Mouse (Mus musculus): ENCODE data around the gene Cep135. TPM values are rescaled to one million over a fixed set of nuclear protein-coding genes. Genes with fewer than 3 reads are reported as not detected.

Gene Cep135
- 2.2 and 2.7 TPM in 2 replicates for polyA plus RNA-seq (2015; fragmentation: Nextera tagmentation; extraction: Ambion mirVana)

GRCm38 (mm10) chr5:76588551-76589283 is at the start of gene Cep135:
Cep135 (plus strand) TSS chr5:76588698.
- no peaks in the 10 kb centered on the region for H3K27me3 ChIP-seq (ENCODE audit: insufficient read depth, low read length)
- peak within 1 kb of the TSS; percentile 93 for H3K27ac ChIP-seq (ENCODE audit: low read depth)
- DNase-seq (peak; percentile 94), ATAC-seq (peak; percentile 99)
- no peaks in the 10 kb centered on the region for H3K9me3 ChIP-seq (ENCODE audit: low read length)
- peak within 1 kb of the TSS; percentile 89 for H3K9ac ChIP-seq (replicated peaks)
- peak within 1 kb of the TSS; percentile 91 for H3K4me3 ChIP-seq (ENCODE audit: low read depth, low read length)
- peaks cover 4% of the 10 kb centered on the region for H3K4me1 ChIP-seq (ENCODE audit: insufficient read depth)
- peaks cover 20% of the 10 kb centered on the region for H3K36me3 ChIP-seq (replicated peaks; ENCODE audit: insufficient read depth, low read length)
- 3% methylated on average over 87 of the region's 92 CpGs for WGBS (ENCODE audit: insufficient replicate concordance)
- no peak for TF ChIP-seq EP300 (IDR thresholded peaks at IDR 0.05; ENCODE audit: low read depth)
- TF ChIP-seq CTCF (IDR thresholded peaks at IDR 0.05; ENCODE audit: low read depth), result peak; percentile 89
- H3K4me2 ChIP-seq (ENCODE audit: low read depth, low read length), result peak within 1 kb of the TSS; percentile 71

DNA sequence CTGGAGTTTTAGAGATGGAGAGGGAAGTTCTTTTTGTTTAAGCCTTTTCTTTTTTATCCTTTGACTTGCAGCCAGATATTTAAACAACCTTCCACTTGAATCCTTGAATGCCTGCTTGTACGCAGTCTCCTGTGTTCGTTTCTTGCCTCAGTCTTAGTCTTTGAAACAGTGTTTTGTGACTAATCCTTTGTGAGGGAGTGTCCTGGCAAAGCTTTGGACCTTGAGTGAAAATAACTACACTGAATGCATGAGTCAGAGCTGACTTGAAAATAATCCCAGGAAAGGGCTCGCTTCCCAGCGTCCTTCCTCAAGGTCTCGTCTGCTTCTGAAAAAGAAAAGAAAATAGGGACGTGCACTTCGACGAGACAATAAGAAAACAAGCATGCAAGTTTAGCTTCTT is 48.3 kb upstream of the Cep135 start:
- Histone ChIP-seq H3K4me3 (ENCODE audit: low read depth, low read length) (no peak overlapping the region), H3K27me3 (ENCODE audit: insufficient read depth, low read length) (no peaks in the 10 kb centered on the region), H3K4me2 (ENCODE audit: low read depth, low read length) (no peak overlapping the region), H3K36me3 (replicated peaks; ENCODE audit: insufficient read depth, low read length) (peaks cover 52% of the 10 kb centered on the region), H3K4me1 (ENCODE audit: insufficient read depth) (no peaks in the 10 kb centered on the region), H3K9ac (replicated peaks) (no peak overlapping the region), H3K27ac (ENCODE audit: low read depth) (no peak overlapping the region), H3K9me3 (ENCODE audit: low read length) (no peaks in the 10 kb centered on the region)
- 84% methylated on average over 8 of the region's 8 CpGs for WGBS (ENCODE audit: insufficient replicate concordance)
- no peak for TF ChIP-seq EP300 (IDR thresholded peaks at IDR 0.05; ENCODE audit: low read depth)
- TF ChIP-seq CTCF (IDR thresholded peaks at IDR 0.05; ENCODE audit: low read depth), result no peak
- no peak for DNase-seq
- no peak for ATAC-seq

- peak; percentile 59 for TF ChIP-seq CTCF (IDR thresholded peaks at IDR 0.05; ENCODE audit: low read depth)
- TF ChIP-seq EP300 (IDR thresholded peaks at IDR 0.05; ENCODE audit: low read depth), result no peak
- DNase-seq (no peak), ATAC-seq (no peak)
- Histone ChIP-seq H3K9ac (replicated peaks) (no peak overlapping the region), H3K36me3 (replicated peaks; ENCODE audit: insufficient read depth, low read length) (peaks cover 54% of the 10 kb centered on the region), H3K9me3 (ENCODE audit: low read length) (no peaks in the 10 kb centered on the region), H3K27ac (ENCODE audit: low read depth) (no peak overlapping the region), H3K4me1 (ENCODE audit: insufficient read depth) (no peaks in the 10 kb centered on the region), H3K4me2 (ENCODE audit: low read depth, low read length) (no peak overlapping the region), H3K27me3 (ENCODE audit: insufficient read depth, low read length) (no peaks in the 10 kb centered on the region), H3K4me3 (ENCODE audit: low read depth, low read length) (no peak overlapping the region)
Measured at GRCm38 (mm10) chr5:76540842-76541241, 47.7 kb upstream of the Cep135 start.

GRCm38 (mm10) chr5:76543200-76543599 is 45.3 kb upstream of the Cep135 start:
- Histone ChIP-seq H3K36me3 (replicated peaks; ENCODE audit: insufficient read depth, low read length) (peaks cover 52% of the 10 kb centered on the region), H3K4me2 (ENCODE audit: low read depth, low read length) (no peak overlapping the region), H3K9ac (replicated peaks) (no peak overlapping the region), H3K27me3 (ENCODE audit: insufficient read depth, low read length) (no peaks in the 10 kb centered on the region), H3K4me3 (ENCODE audit: low read depth, low read length) (no peak overlapping the region), H3K9me3 (ENCODE audit: low read length) (no peaks in the 10 kb centered on the region), H3K27ac (ENCODE audit: low read depth) (no peak overlapping the region), H3K4me1 (ENCODE audit: insufficient read depth) (no peaks in the 10 kb centered on the region)
- TF ChIP-seq EP300 (IDR thresholded peaks at IDR 0.05; ENCODE audit: low read depth), result no peak
- TF ChIP-seq CTCF (IDR thresholded peaks at IDR 0.05; ENCODE audit: low read depth), result no peak
- ATAC-seq (no peak), DNase-seq (no peak)
- 82% methylated on average over 8 of the region's 8 CpGs for WGBS (ENCODE audit: insufficient replicate concordance)

- Histone ChIP-seq H3K4me3 (ENCODE audit: low read depth, low read length) (no peak overlapping the region), H3K9me3 (ENCODE audit: low read length) (no peaks in the 10 kb centered on the region), H3K4me1 (ENCODE audit: insufficient read depth) (no peaks in the 10 kb centered on the region), H3K36me3 (replicated peaks; ENCODE audit: insufficient read depth, low read length) (peaks cover 30% of the 10 kb centered on the region), H3K27me3 (ENCODE audit: insufficient read depth, low read length) (no peaks in the 10 kb centered on the region), H3K9ac (replicated peaks) (no peak overlapping the region), H3K4me2 (ENCODE audit: low read depth, low read length) (no peak overlapping the region), H3K27ac (ENCODE audit: low read depth) (no peak overlapping the region)
- DNase-seq, result no peak
- 54% methylated on average over 8 of the region's 8 CpGs for WGBS (ENCODE audit: insufficient replicate concordance)
- no peak for ATAC-seq
- TF ChIP-seq EP300 (IDR thresholded peaks at IDR 0.05; ENCODE audit: low read depth) (no peak), CTCF (IDR thresholded peaks at IDR 0.05; ENCODE audit: low read depth) (no peak)
Measured at GRCm38 (mm10) chr5:76550426-76550825, 38.1 kb upstream of the Cep135 start.

DNA sequence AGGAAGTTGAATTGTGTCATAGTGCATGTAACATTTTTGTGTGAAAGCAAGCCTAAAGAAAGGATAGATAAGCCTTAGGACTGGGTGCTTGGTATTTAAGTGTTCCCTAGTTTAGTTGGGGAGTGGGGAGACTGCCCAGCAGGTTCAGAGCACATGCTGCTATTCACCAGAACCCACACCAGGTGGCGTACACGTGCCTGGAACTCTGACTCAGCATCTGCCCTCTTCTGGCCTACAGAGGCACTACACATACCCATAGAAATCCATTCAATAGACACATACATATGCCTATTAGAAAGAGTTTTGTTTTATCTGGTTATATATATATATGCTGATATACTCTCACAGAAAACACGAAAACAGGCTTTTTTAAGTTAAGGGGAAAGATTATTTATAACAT is 23.2 kb upstream of the Cep135 start:
- Histone ChIP-seq H3K36me3 (replicated peaks; ENCODE audit: insufficient read depth, low read length) (peaks cover 40% of the 10 kb centered on the region), H3K27me3 (ENCODE audit: insufficient read depth, low read length) (no peaks in the 10 kb centered on the region), H3K9me3 (ENCODE audit: low read length) (no peaks in the 10 kb centered on the region), H3K4me3 (ENCODE audit: low read depth, low read length) (no peak overlapping the region), H3K27ac (ENCODE audit: low read depth) (no peak overlapping the region), H3K4me2 (ENCODE audit: low read depth, low read length) (no peak overlapping the region), H3K9ac (replicated peaks) (no peak overlapping the region), H3K4me1 (ENCODE audit: insufficient read depth) (no peaks in the 10 kb centered on the region)
- DNase-seq, result peak; percentile 78
- ATAC-seq, result 0 out of 2 replicates have a peak, but pooled peaks have one; percentile 40
- 24% methylated on average over 3 of the region's 3 CpGs for WGBS (ENCODE audit: insufficient replicate concordance)
- TF ChIP-seq CTCF (IDR thresholded peaks at IDR 0.05; ENCODE audit: low read depth), result peak; percentile 100
- TF ChIP-seq EP300 (IDR thresholded peaks at IDR 0.05; ENCODE audit: low read depth), result no peak
